Mouse (Mus musculus) cerebellum, adult 8-10 months (tissue): ENCODE measurements around the gene Smarcc1.
A peak's percentile ranks its signal among the peaks of the same experiment; 100 is the strongest.

Experiments used
- DNase-seq: peaks from one replicate; pipeline ENCODE4 v3.0.0; 2022

Smarcc1 gene

GRCm38 (mm10) chr9:110243221-110243833 lies 125.8 kb downstream of the Smarcc1 start, which contains the start of gene Cspg5:
Gene Cspg5, plus strand, starts transcription at chr9:110243783.
- no peak for DNase-seq

- no peak for DNase-seq
Observed at GRCm38 (mm10) chr9:110244567-110244888, 127.0 kb downstream of the Smarcc1 start.

- peak; percentile 68 for DNase-seq
Observed at GRCm38 (mm10) chr9:110244889-110245589, 127.5 kb downstream of the Smarcc1 start.

- DNase-seq, result peak; percentile 70
Observed at GRCm38 (mm10) chr9:110245590-110246320, 128.2 kb downstream of the Smarcc1 start.

GRCm38 (mm10) chr9:110246321-110246640 lies 128.8 kb downstream of the Smarcc1 start:
- no peak for DNase-seq

GRCm38 (mm10) chr9:110247049-110247448 lies 129.5 kb downstream of the Smarcc1 start:
- DNase-seq, result no peak

GRCm38 (mm10) chr9:110248861-110249260 lies 131.4 kb downstream of the Smarcc1 start:
- no peak for DNase-seq

GRCm38 (mm10) chr9:110249823-110250543 lies 132.5 kb downstream of the Smarcc1 start:
- no peak for DNase-seq

- no peak for DNase-seq
Observed at GRCm38 (mm10) chr9:110250776-110251175, 133.3 kb downstream of the Smarcc1 start.

GRCm38 (mm10) chr9:110255407-110256019 lies 138.0 kb downstream of the Smarcc1 start:
- no peak for DNase-seq

GRCm38 (mm10) chr9:110258646-110259045 lies 141.1 kb downstream of the Smarcc1 start:
- peak; percentile 49 for DNase-seq

- DNase-seq, result no peak
Observed at GRCm38 (mm10) chr9:110259118-110259517, 141.6 kb downstream of the Smarcc1 start.

- DNase-seq, result no peak
Observed at GRCm38 (mm10) chr9:110263181-110263580, 145.7 kb downstream of the Smarcc1 start.

GRCm38 (mm10) chr9:110264991-110265390 lies 147.5 kb downstream of the Smarcc1 start:
- DNase-seq, result no peak

- DNase-seq, result no peak
Observed at GRCm38 (mm10) chr9:110268416-110268815, 150.9 kb downstream of the Smarcc1 start.

GRCm38 (mm10) chr9:110272330-110272729 lies 154.8 kb downstream of the Smarcc1 start:
- no peak for DNase-seq

GRCm38 (mm10) chr9:110273507-110273906 lies 156.0 kb downstream of the Smarcc1 start:
- DNase-seq, result no peak

GRCm38 (mm10) chr9:110275882-110276281 lies 158.4 kb downstream of the Smarcc1 start:
- DNase-seq, result no peak

GRCm38 (mm10) chr9:110277431-110277881 lies 159.9 kb downstream of the Smarcc1 start:
- no peak for DNase-seq

GRCm38 (mm10) chr9:110284075-110284697 lies 166.7 kb downstream of the Smarcc1 start:
- no peak for DNase-seq

GRCm38 (mm10) chr9:110287321-110287924 lies 169.9 kb downstream of the Smarcc1 start:
- DNase-seq, result peak; percentile 54
